Mouse (Mus musculus) heart, adult 2 months (tissue): ENCODE results near the gene Zfp607b.

Experiments
- CTCF ChIP-seq: fragments of 200-600 bp; IDR thresholded peaks from 2 replicates; pipeline ENCODE4 v1.8.1; 2022; ENCODE audit warnings: antibody characterized with exemption, mild to moderate bottlenecking, moderate library complexity
- EP300 ChIP-seq: fragments of 200-500 bp; IDR thresholded peaks from 2 replicates; pipeline ENCODE4 v1.6.1; 2011; ENCODE audit warnings: low read depth, low read length, control low read depth; ENCODE audit not compliant: insufficient read depth
- POLR2A ChIP-seq: fragments of 200-500 bp; IDR thresholded peaks from 2 replicates; pipeline ENCODE4 v1.6.1; 2011; ENCODE audit warnings: mild to moderate bottlenecking, low read depth, low read length, control low read depth; ENCODE audit not compliant: insufficient read depth

GRCm38 (mm10) chr7:27654607-27655276, 34.4 kb upstream of the Zfp607b start:
- TF ChIP-seq EP300 (no peak), POLR2A (no peak), CTCF (peak; percentile 72)
